Mouse (Mus musculus): ENCODE results near the gene Tmprss4. TPM values are rescaled to one million over a fixed set of nuclear protein-coding genes. Genes with fewer than 3 reads are reported as not detected.

The Tmprss4 gene
- polyA plus RNA-seq, 1 experiment from 2014 or later: not detected

GRCm38 (mm10) chr9:45196125-45196830 lies 7.6 kb downstream of the Tmprss4 start:
- 65% methylated on average over 8 of the region's 8 CpGs for WGBS
- Histone ChIP-seq H3K4me3 (replicated peaks) (no peak overlapping the region), H3K27me3 (no peaks in the 10 kb centered on the region), H3K9ac (replicated peaks) (no peak overlapping the region), H3K36me3 (no peaks in the 10 kb centered on the region), H3K4me1 (replicated peaks) (peaks cover 10% of the 10 kb centered on the region; the same call in 1 of the 2 replicates), H3K9me3 (no peaks in the 10 kb centered on the region), H3K4me2 (no peak overlapping the region), H3K27ac (no peak overlapping the region)
- ATAC-seq (ENCODE audit: insufficient number of reproducible peaks, insufficient read depth, low FRiP score, low TSS enrichment, low read depth): no peak

GRCm38 (mm10) chr9:45195468-45195867 lies 8.4 kb downstream of the Tmprss4 start:
- no peak overlapping the region for H3K4me2 ChIP-seq
- 80% methylated on average over 4 of the region's 4 CpGs for WGBS
- H3K4me1 ChIP-seq (replicated peaks): peaks cover 10% of the 10 kb centered on the region; the same call in 1 of the 2 replicates
- ATAC-seq (ENCODE audit: insufficient number of reproducible peaks, insufficient read depth, low FRiP score, low TSS enrichment, low read depth): no peak
- H3K9me3 ChIP-seq: no peaks in the 10 kb centered on the region
- no peaks in the 10 kb centered on the region for H3K27me3 ChIP-seq
- H3K9ac ChIP-seq (replicated peaks): no peak overlapping the region
- no peak overlapping the region for H3K27ac ChIP-seq
- H3K4me3 ChIP-seq (replicated peaks): no peak overlapping the region
- H3K36me3 ChIP-seq: no peaks in the 10 kb centered on the region

- no peaks in the 10 kb centered on the region for H3K4me1 ChIP-seq (replicated peaks)
- ATAC-seq (ENCODE audit: insufficient number of reproducible peaks, insufficient read depth, low FRiP score, low TSS enrichment, low read depth): no peak
- no peak overlapping the region for H3K4me2 ChIP-seq
- no peaks in the 10 kb centered on the region for H3K27me3 ChIP-seq
- H3K9me3 ChIP-seq: no peaks in the 10 kb centered on the region
- 84% methylated on average over 4 of the region's 4 CpGs for WGBS
- no peak overlapping the region for H3K27ac ChIP-seq
- no peak overlapping the region for H3K4me3 ChIP-seq (replicated peaks)
- no peaks in the 10 kb centered on the region for H3K36me3 ChIP-seq
- H3K9ac ChIP-seq (replicated peaks): no peak overlapping the region
These were observed 14.2 kb downstream of the Tmprss4 start for GRCm38 (mm10) chr9:45189661-45190174.

- H3K27me3 ChIP-seq: no peaks in the 10 kb centered on the region
- H3K4me1 ChIP-seq (replicated peaks): no peaks in the 10 kb centered on the region
- no peaks in the 10 kb centered on the region for H3K36me3 ChIP-seq
- WGBS: 84% methylated on average over 9 of the region's 10 CpGs
- H3K9ac ChIP-seq (replicated peaks): no peak overlapping the region
- H3K4me2 ChIP-seq: no peak overlapping the region
- H3K27ac ChIP-seq: no peak overlapping the region
- H3K4me3 ChIP-seq (replicated peaks): no peak overlapping the region
- no peaks in the 10 kb centered on the region for H3K9me3 ChIP-seq
- no peak for ATAC-seq (ENCODE audit: insufficient number of reproducible peaks, insufficient read depth, low FRiP score, low TSS enrichment, low read depth)
These were observed 15.0 kb downstream of the Tmprss4 start for GRCm38 (mm10) chr9:45188570-45189563.

- Histone ChIP-seq H3K9ac (replicated peaks) (no peak overlapping the region), H3K4me3 (replicated peaks) (no peak overlapping the region), H3K4me2 (no peak overlapping the region), H3K36me3 (no peaks in the 10 kb centered on the region), H3K27me3 (no peaks in the 10 kb centered on the region; the same call in 1 of the 2 replicates), H3K27ac (no peak overlapping the region), H3K9me3 (no peaks in the 10 kb centered on the region), H3K4me1 (replicated peaks) (peaks cover 4% of the 10 kb centered on the region; the same call in 1 of the 2 replicates)
- ATAC-seq (ENCODE audit: insufficient number of reproducible peaks, insufficient read depth, low FRiP score, low TSS enrichment, low read depth): no peak
- 79% methylated on average over 4 of the region's 4 CpGs for WGBS
These were observed 18.6 kb downstream of the Tmprss4 start for GRCm38 (mm10) chr9:45185250-45185649.

GRCm38 (mm10) chr9:45183266-45183665 lies 20.6 kb downstream of the Tmprss4 start:
- Histone ChIP-seq H3K9ac (replicated peaks) (no peak overlapping the region), H3K27me3 (no peaks in the 10 kb centered on the region; the same call in 1 of the 2 replicates), H3K36me3 (no peaks in the 10 kb centered on the region), H3K27ac (no peak overlapping the region), H3K9me3 (no peaks in the 10 kb centered on the region), H3K4me2 (no peak overlapping the region), H3K4me1 (replicated peaks) (peaks cover 4% of the 10 kb centered on the region; the same call in 1 of the 2 replicates), H3K4me3 (replicated peaks) (no peak overlapping the region)
- ATAC-seq (ENCODE audit: insufficient number of reproducible peaks, insufficient read depth, low FRiP score, low TSS enrichment, low read depth): no peak
- WGBS: 81% methylated on average over 6 of the region's 6 CpGs

GRCm38 (mm10) chr9:45182521-45182920 lies 21.4 kb downstream of the Tmprss4 start:
- 60% methylated on average over 3 of the region's 3 CpGs for WGBS
- Histone ChIP-seq H3K4me3 (replicated peaks) (no peak overlapping the region), H3K9ac (replicated peaks) (no peak overlapping the region), H3K9me3 (no peaks in the 10 kb centered on the region), H3K4me2 (no peak overlapping the region), H3K36me3 (no peaks in the 10 kb centered on the region), H3K27me3 (no peaks in the 10 kb centered on the region; the same call in 1 of the 2 replicates), H3K27ac (no peak overlapping the region), H3K4me1 (replicated peaks) (peaks cover 4% of the 10 kb centered on the region; the same call in 1 of the 2 replicates)
- ATAC-seq (ENCODE audit: insufficient number of reproducible peaks, insufficient read depth, low FRiP score, low TSS enrichment, low read depth): no peak

- WGBS: 9% methylated on average over 2 of the region's 2 CpGs
- ATAC-seq (ENCODE audit: insufficient number of reproducible peaks, insufficient read depth, low FRiP score, low TSS enrichment, low read depth): no peak
These were observed 22.1 kb downstream of the Tmprss4 start, which contains the start of gene BC049352 for GRCm38 (mm10) chr9:45181770-45182169. TSS of gene BC049352 (plus strand) at chr9:45182007.

GRCm38 (mm10) chr9:45179282-45179681 lies 24.6 kb downstream of the Tmprss4 start:
- Histone ChIP-seq H3K27ac (no peak overlapping the region), H3K4me1 (replicated peaks) (peaks cover 4% of the 10 kb centered on the region; the same call in 1 of the 2 replicates), H3K4me3 (replicated peaks) (no peak overlapping the region), H3K9me3 (no peaks in the 10 kb centered on the region), H3K4me2 (no peak overlapping the region), H3K36me3 (no peaks in the 10 kb centered on the region), H3K9ac (replicated peaks) (no peak overlapping the region), H3K27me3 (no peaks in the 10 kb centered on the region; the same call in 1 of the 2 replicates)
- ATAC-seq (ENCODE audit: insufficient number of reproducible peaks, insufficient read depth, low FRiP score, low TSS enrichment, low read depth): no peak
- 87% methylated on average over 5 of the region's 5 CpGs for WGBS

More at GRCm38 (mm10) chr9:45181770-45182169, 22.1 kb downstream of the Tmprss4 start, which contains the start of gene BC049352:
- Histone ChIP-seq H3K9ac (replicated peaks) (no peak within 1 kb of the TSS), H3K27ac (no peak within 1 kb of the TSS), H3K4me1 (replicated peaks) (peaks cover 4% of the 10 kb centered on the region; the same call in 1 of the 2 replicates), H3K4me2 (no peak within 1 kb of the TSS), H3K27me3 (no peaks in the 10 kb centered on the region; the same call in 1 of the 2 replicates), H3K36me3 (no peaks in the 10 kb centered on the region), H3K4me3 (replicated peaks) (no peak within 1 kb of the TSS), H3K9me3 (no peaks in the 10 kb centered on the region)

- WGBS: 64% methylated on average over 3 of the region's 3 CpGs
- Histone ChIP-seq H3K4me3 (replicated peaks) (no peak overlapping the region), H3K4me1 (replicated peaks) (no peaks in the 10 kb centered on the region), H3K9me3 (0 out of 2 replicates have a peak, but pooled peaks cover 4% of the 10 kb centered on the region), H3K4me2 (no peak overlapping the region), H3K9ac (replicated peaks) (no peak overlapping the region), H3K27me3 (no peaks in the 10 kb centered on the region), H3K27ac (no peak overlapping the region), H3K36me3 (no peaks in the 10 kb centered on the region)
- no peak for ATAC-seq (ENCODE audit: insufficient number of reproducible peaks, insufficient read depth, low FRiP score, low TSS enrichment, low read depth)
These were observed 30.4 kb downstream of the Tmprss4 start for GRCm38 (mm10) chr9:45173475-45173874.
